Mouse (Mus musculus) cortical plate, adult 2 months (tissue): ENCODE data around the gene Cacna1g.

ENCODE experiments used
- CTCF ChIP-seq: fragments of 200-500 bp; IDR thresholded peaks from 2 replicates; pipeline ENCODE4 v1.5.1; 2011; ENCODE audit warnings: mild to moderate bottlenecking, control low read depth, low read length; ENCODE audit not compliant: insufficient read depth; ENCODE audit errors: extremely low read depth
- POLR2A ChIP-seq: fragments of 200-500 bp; IDR thresholded peaks from 2 replicates; pipeline ENCODE4 v1.6.1; 2011; ENCODE audit warnings: mild to moderate bottlenecking, low read length, control low read depth; ENCODE audit not compliant: insufficient read depth; ENCODE audit errors: extremely low read depth

- TF ChIP-seq POLR2A (no peak), CTCF (no peak)
These were observed 15.0 kb upstream of the Cacna1g start for GRCm38 (mm10) chr11:94488767-94489533.
